Mouse (Mus musculus): Measurements from ENCODE around the gene Gm11114.

- TF ChIP-seq POLR2A (IDR thresholded peaks at IDR 0.05; ENCODE audit: low read depth, low read length): no peak
- TF ChIP-seq CTCF (IDR thresholded peaks at IDR 0.05; ENCODE audit: borderline replicate concordance, insufficient read depth, low read length): no peak
Observed at GRCm38 (mm10) chr9:85324158-85324875, 11.7 kb downstream of the Gm11114 start.
